Mouse (Mus musculus): ENCODE results near the gene Nrsn1. TPM values are rescaled to one million over a fixed set of nuclear protein-coding genes. Genes with fewer than 3 reads are reported as not detected.

The Nrsn1 gene
- total and polyA plus RNA-seq, 2 experiments from 2014 or later: 26.6 to 80.1 TPM

- Histone ChIP-seq H3K9ac (peak overlapping the region; percentile 54; the same call in 1 of the 2 replicates), H3K27ac (ENCODE audit: low read depth, low read length) (no peak overlapping the region)
Observed at GRCm38 (mm10) chr13:25269039-25269438, 1.3 kb downstream of the Nrsn1 start.

GRCm38 (mm10) chr13:25262748-25263147 lies 7.6 kb downstream of the Nrsn1 start:
- Histone ChIP-seq H3K9me3 (ENCODE audit: low read length) (no peaks in the 10 kb centered on the region), H3K4me2 (ENCODE audit: low read depth) (no peak overlapping the region), H3K9ac (no peak overlapping the region), H3K27me3 (ENCODE audit: insufficient read depth, low read length) (no peaks in the 10 kb centered on the region), H3K4me1 (ENCODE audit: insufficient read depth) (no peaks in the 10 kb centered on the region), H3K27ac (ENCODE audit: low read depth, low read length) (no peak overlapping the region), H3K4me3 (ENCODE audit: low read depth, low read length) (no peak overlapping the region), H3K36me3 (ENCODE audit: insufficient read depth) (no peaks in the 10 kb centered on the region)
- DNase-seq (no peak), ATAC-seq (no peak)
- 82% methylated on average over 4 of the region's 4 CpGs for WGBS
- TF ChIP-seq CTCF (IDR thresholded peaks at IDR 0.05; ENCODE audit: low read depth): no peak

More at GRCm38 (mm10) chr13:25269039-25269438, 1.3 kb downstream of the Nrsn1 start:
- ATAC-seq (no peak), DNase-seq (peak; percentile 21)
- H3K4me1 ChIP-seq (ENCODE audit: insufficient read depth): 0 out of 2 replicates have a peak, but pooled peaks cover 3% of the 10 kb centered on the region
- no peaks in the 10 kb centered on the region for H3K27me3 ChIP-seq (ENCODE audit: insufficient read depth, low read length)
- peak overlapping the region; percentile 49 for H3K4me3 ChIP-seq (ENCODE audit: low read depth, low read length)
- no peaks in the 10 kb centered on the region for H3K9me3 ChIP-seq (ENCODE audit: low read length)
- 21% methylated on average over 2 of the region's 2 CpGs for WGBS
- H3K36me3 ChIP-seq (ENCODE audit: insufficient read depth): no peaks in the 10 kb centered on the region
- H3K4me2 ChIP-seq (ENCODE audit: low read depth): peak overlapping the region; percentile 58
- TF ChIP-seq CTCF (IDR thresholded peaks at IDR 0.05; ENCODE audit: low read depth): no peak

- no peak for TF ChIP-seq CTCF (IDR thresholded peaks at IDR 0.05; ENCODE audit: low read depth)
- 67% methylated on average over 6 of the region's 6 CpGs for WGBS
- ATAC-seq: peak; percentile 69
- Histone ChIP-seq H3K36me3 (ENCODE audit: insufficient read depth) (0 out of 2 replicates have a peak, but pooled peaks cover 8% of the 10 kb centered on the region), H3K9me3 (ENCODE audit: low read length) (no peaks in the 10 kb centered on the region), H3K4me2 (ENCODE audit: low read depth) (no peak overlapping the region), H3K27ac (ENCODE audit: low read depth, low read length) (no peak overlapping the region), H3K27me3 (ENCODE audit: insufficient read depth, low read length) (no peaks in the 10 kb centered on the region), H3K4me1 (ENCODE audit: insufficient read depth) (no peaks in the 10 kb centered on the region), H3K9ac (no peak overlapping the region), H3K4me3 (ENCODE audit: low read depth, low read length) (no peak overlapping the region)
- DNase-seq: no peak
Observed at GRCm38 (mm10) chr13:25257608-25258007, 12.7 kb downstream of the Nrsn1 start.

GRCm38 (mm10) chr13:25254478-25255263 lies 15.6 kb downstream of the Nrsn1 start:
- no peak overlapping the region for H3K9ac ChIP-seq
- 88% methylated on average over 9 of the region's 9 CpGs for WGBS
- H3K27me3 ChIP-seq (ENCODE audit: insufficient read depth, low read length): no peaks in the 10 kb centered on the region
- DNase-seq (no peak), ATAC-seq (no peak)
- no peak for TF ChIP-seq CTCF (IDR thresholded peaks at IDR 0.05; ENCODE audit: low read depth)
- H3K27ac ChIP-seq (ENCODE audit: low read depth, low read length): no peak overlapping the region
- no peaks in the 10 kb centered on the region for H3K9me3 ChIP-seq (ENCODE audit: low read length)
- H3K36me3 ChIP-seq (ENCODE audit: insufficient read depth): 0 out of 2 replicates have a peak, but pooled peaks cover 8% of the 10 kb centered on the region
- no peak overlapping the region for H3K4me3 ChIP-seq (ENCODE audit: low read depth, low read length)
- no peaks in the 10 kb centered on the region for H3K4me1 ChIP-seq (ENCODE audit: insufficient read depth)
- H3K4me2 ChIP-seq (ENCODE audit: low read depth): no peak overlapping the region

- 36% methylated on average over 1 of the region's 1 CpGs for WGBS
- DNase-seq (peak; percentile 17), ATAC-seq (peak; percentile 87)
- Histone ChIP-seq H3K27me3 (ENCODE audit: insufficient read depth, low read length) (no peaks in the 10 kb centered on the region), H3K4me3 (ENCODE audit: low read depth, low read length) (no peak overlapping the region), H3K9ac (no peak overlapping the region), H3K9me3 (ENCODE audit: low read length) (no peaks in the 10 kb centered on the region), H3K27ac (ENCODE audit: low read depth, low read length) (no peak overlapping the region), H3K4me2 (ENCODE audit: low read depth) (no peak overlapping the region), H3K4me1 (ENCODE audit: insufficient read depth) (no peaks in the 10 kb centered on the region), H3K36me3 (ENCODE audit: insufficient read depth) (0 out of 2 replicates have a peak, but pooled peaks cover 8% of the 10 kb centered on the region)
- TF ChIP-seq CTCF (IDR thresholded peaks at IDR 0.05; ENCODE audit: low read depth): no peak
Observed at GRCm38 (mm10) chr13:25251893-25252292, 18.4 kb downstream of the Nrsn1 start.

DNA sequence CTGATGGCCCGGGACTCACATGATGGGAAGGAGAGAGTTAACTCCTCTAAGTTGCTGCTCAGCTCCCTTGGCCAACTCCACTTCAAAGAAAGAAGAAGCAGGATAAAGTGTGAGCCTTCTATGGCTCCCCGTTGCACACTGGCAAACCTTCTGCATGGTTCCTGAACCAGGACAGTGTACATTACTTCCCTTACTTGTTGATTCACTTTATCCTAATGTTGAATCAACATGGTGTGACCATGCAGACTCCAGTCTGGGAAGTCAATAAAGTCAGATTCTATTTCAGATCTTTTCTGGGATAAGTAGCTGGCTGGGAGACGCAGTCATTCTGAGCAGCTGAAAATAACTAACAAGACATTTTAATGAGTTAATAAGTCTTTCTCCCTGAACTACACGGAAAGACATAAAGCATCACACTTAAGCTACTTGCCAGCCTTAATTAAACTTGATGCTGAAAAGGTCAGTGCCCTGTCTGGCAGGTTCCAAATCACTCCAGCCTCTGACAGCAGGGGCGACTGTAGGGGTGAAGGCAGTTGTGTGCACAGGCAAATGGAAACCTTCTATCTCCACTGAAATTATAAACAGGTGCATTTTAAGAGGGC lies 50.0 kb downstream of the Nrsn1 start:
- no peak overlapping the region for H3K27ac ChIP-seq (ENCODE audit: low read depth, low read length)
- no peaks in the 10 kb centered on the region for H3K4me1 ChIP-seq (ENCODE audit: insufficient read depth)
- no peak overlapping the region for H3K4me3 ChIP-seq (ENCODE audit: low read depth, low read length)
- no peak overlapping the region for H3K9ac ChIP-seq
- TF ChIP-seq CTCF (IDR thresholded peaks at IDR 0.05; ENCODE audit: low read depth): no peak
- H3K4me2 ChIP-seq (ENCODE audit: low read depth): no peak overlapping the region
- 65% methylated on average over 5 of the region's 5 CpGs for WGBS
- H3K27me3 ChIP-seq (ENCODE audit: insufficient read depth, low read length): no peaks in the 10 kb centered on the region
- ATAC-seq (no peak), DNase-seq (no peak)
- no peaks in the 10 kb centered on the region for H3K36me3 ChIP-seq (ENCODE audit: insufficient read depth)
- no peaks in the 10 kb centered on the region for H3K9me3 ChIP-seq (ENCODE audit: low read length)

GRCm38 (mm10) chr13:25218394-25218793 lies 51.9 kb downstream of the Nrsn1 start:
- Histone ChIP-seq H3K4me2 (ENCODE audit: low read depth) (no peak overlapping the region), H3K4me3 (ENCODE audit: low read depth, low read length) (no peak overlapping the region), H3K27me3 (ENCODE audit: insufficient read depth, low read length) (no peaks in the 10 kb centered on the region), H3K4me1 (ENCODE audit: insufficient read depth) (no peaks in the 10 kb centered on the region), H3K9ac (no peak overlapping the region), H3K36me3 (ENCODE audit: insufficient read depth) (no peaks in the 10 kb centered on the region), H3K27ac (ENCODE audit: low read depth, low read length) (no peak overlapping the region), H3K9me3 (ENCODE audit: low read length) (no peaks in the 10 kb centered on the region)
- DNase-seq (no peak), ATAC-seq (no peak)
- TF ChIP-seq CTCF (IDR thresholded peaks at IDR 0.05; ENCODE audit: low read depth): no peak
- 91% methylated on average over 1 of the region's 1 CpGs for whole genome bisulfite sequencing
